Comparison of ENCODE assay signal across 8 mouse cellular contexts in the genomic region with DNA sequence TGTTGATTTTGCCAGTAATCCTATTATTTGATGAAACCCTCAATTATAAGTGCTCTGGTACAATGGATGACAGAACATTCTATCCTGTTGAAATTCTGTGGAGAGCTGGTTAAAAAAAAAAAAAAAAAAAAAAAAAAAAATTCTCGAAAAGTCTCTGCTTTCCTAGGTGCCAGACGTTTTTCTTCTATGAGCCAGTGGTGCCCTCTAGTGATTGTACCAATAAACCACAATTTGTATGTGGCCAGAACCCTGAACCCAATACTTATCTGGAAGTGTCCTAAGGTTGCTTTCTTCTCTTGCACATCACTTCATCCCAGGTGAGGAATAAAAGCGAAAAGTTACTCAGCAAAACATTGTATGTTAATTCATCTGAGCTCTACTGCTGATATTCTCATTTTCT. TPM values are rescaled to one million over a fixed set of nuclear protein-coding genes. Genes with fewer than 3 reads are reported as not detected.
DNase-seq lines count a peak whose midpoint lies in the region; ATAC-seq and TF ChIP-seq lines count a peak whose summit lies in the region.

No protein-coding gene starts in this region.

- peak; percentile 47 for TF ChIP-seq CTCF in lung, embryonic 14.5 days (IDR thresholded peaks at IDR 0.05; ENCODE audit: low read depth)
- TF ChIP-seq CTCF in lung, adult 2 months (IDR thresholded peaks at IDR 0.05; ENCODE audit: insufficient read depth, low read length), result no peak

- H3K27ac ChIP-seq in lung, embryonic 14.5 days (ENCODE audit: low read depth), result no peak overlapping the region

- 8% methylated on average over 3 of the region's 3 CpGs for WGBS in lung, embryonic 14.5 days
- WGBS in lung, adult 2 months, result 17% methylated on average over 3 of the region's 3 CpGs

- H3K4me1 ChIP-seq in lung, embryonic 14.5 days (ENCODE audit: insufficient read depth), result no peaks in the 10 kb centered on the region
- H3K4me1 ChIP-seq in lung, adult 2 months (ENCODE audit: control insufficient read depth, insufficient read depth, low read length), result no peaks in the 10 kb centered on the region

- no peaks in the 10 kb centered on the region for H3K9me3 ChIP-seq in lung, embryonic 14.5 days (ENCODE audit: low read depth, low read length)

- ATAC-seq in lung, embryonic 14.5 days (ENCODE audit: insufficient read depth), result no peak
- peak; percentile 51; the same call in 1 of the 2 replicates for ATAC-seq in neutrophil, adult 5-6 weeks (ENCODE audit: extremely low read depth, insufficient number of reproducible peaks, low FRiP score, poor library complexity, severe bottlenecking)

- H3K4me2 ChIP-seq in lung, embryonic 14.5 days, result no peak overlapping the region

- no peaks in the 10 kb centered on the region for H3K27me3 ChIP-seq in lung, embryonic 14.5 days (ENCODE audit: insufficient read depth, low read length)

- no peaks in the 10 kb centered on the region for H3K36me3 ChIP-seq in lung, embryonic 14.5 days (ENCODE audit: insufficient read depth)

- TF ChIP-seq POLR2A in lung, adult 2 months (IDR thresholded peaks at IDR 0.05; ENCODE audit: borderline replicate concordance, extremely low read depth, low read depth, low read length), result no peak

- H3K4me3 ChIP-seq in lung, embryonic 14.5 days (ENCODE audit: low read depth, low read length), result no peak overlapping the region
- H3K4me3 ChIP-seq in lung, adult 2 months (replicated peaks; ENCODE audit: extremely low read depth, low read depth, low read length), result no peak overlapping the region

- DNase-seq in gastrocnemius, adult 18-20 months (ENCODE audit: low spot score), result peak; percentile 4
- no peak for DNase-seq in gastrocnemius, postnatal 14 days
- peak; percentile 63 for DNase-seq in lung, embryonic 14.5 days
- no peak for DNase-seq in lung, adult 2 months
- DNase-seq in brain, adult 2 months (ENCODE audit: low read depth, low spot score), result peak; percentile 42
- DNase-seq in yolk sac, embryonic 10.5 days (ENCODE audit: low spot score), result no peak
- DNase-seq in spleen, postnatal 10 days (ENCODE audit: low spot score in 2 of 2), result no peak

- no peak overlapping the region for H3K9ac ChIP-seq in lung, embryonic 14.5 days

- intact Hi-C loops in gastrocnemius, postnatal 14 days (cut with DNase I; ENCODE audit: low total_unique reads), result no loop called here

RNA-seq across cellular contexts. Expression of gene Sh3bgrl, which starts 18.8 kb away (rescaled TPM):
- total RNA-seq in gastrocnemius, adult 18-20 months (2021), result 1 to 10 TPM; 9.6 TPM
- 10 to 100 TPM; 21.8 to 24.3 TPM for total RNA-seq in gastrocnemius, postnatal 14 days (2021)
- 213 TPM in 2 replicates for polyA plus RNA-seq in lung, embryonic 14.5 days (2014; fragmentation: Nextera tagmentation; extraction: Ambion mirVana)
- polyA plus RNA-seq in lung, adult 2 months (2012; rRNA removed), result 16.5 and 31.8 TPM in 2 replicates
- 41.6 and 43.4 TPM in 2 replicates for total RNA-seq in neutrophil, adult 5-6 weeks (2017)

Comparison
In these comparisons a context has a peak if more than half of its experiments do, and no peak if none do; other contexts are left out.
1. DNase-seq: peak in gastrocnemius, adult 18-20 months (single experiment), lung, embryonic 14.5 days (single experiment) and brain, adult 2 months (single experiment); none in gastrocnemius, postnatal 14 days (single experiment), lung, adult 2 months (single experiment), yolk sac, embryonic 10.5 days (single experiment) and spleen, postnatal 10 days (0 of 2).